Mouse (Mus musculus): ENCODE data around the gene Cmtm8. TPM values are rescaled to one million over a fixed set of nuclear protein-coding genes. Genes with fewer than 3 reads are reported as not detected.

The Cmtm8 gene
- total RNA-seq, 1 experiment from 2014 or later, result 3.3 TPM

Other genes with a start within 250 kb of the Cmtm8 start
- gene Cnot10, start 204.0 kb downstream of the Cmtm8 start, total RNA-seq (2017), result 43.1 and 48.4 TPM in 2 replicates
- 68.3 and 74.4 TPM in 2 replicates for gene Dync1li1, start 155.4 kb downstream of the Cmtm8 start, total RNA-seq (2017)
- 301 and 316 TPM in 2 replicates for gene Cmtm6, start 113.0 kb downstream of the Cmtm8 start, total RNA-seq (2017)
- gene Cmtm7, start 62.3 kb downstream of the Cmtm8 start, total RNA-seq (2017), result 130 and 159 TPM in 2 replicates
- gene Gpd1l, start 89.8 kb upstream of the Cmtm8 start, total RNA-seq (2017), result 86.6 and 89.4 TPM in 2 replicates
- gene Osbpl10, start 134.4 kb upstream of the Cmtm8 start, total RNA-seq (2017), result not detected in 2 replicates
- gene Rps27rt, start 138.6 kb upstream of the Cmtm8 start, total RNA-seq (2017), result 168 and 198 TPM in 2 replicates